Mouse (Mus musculus) heart, embryonic 16.5 days (tissue): ENCODE measurements around the gene Noc4l. TPM values are rescaled to one million over a fixed set of nuclear protein-coding genes. Genes with fewer than 3 reads are reported as not detected.

Experiments used
- ATAC-seq: fragments of 200-750 bp; cut with Nextera tagmentation; replicated peaks from 2 replicates; pipeline ENCODE4 v1.8.0; 2017; ENCODE audit warnings: moderate number of reproducible peaks; ENCODE audit not compliant: insufficient read depth, low FRiP score; ENCODE audit errors: extremely low read depth
- H3K27ac ChIP-seq: fragments of 300-500 bp; sonication (generic); 2 replicates; pipeline ENCODE4 v1.5.1; 2014; ENCODE audit warnings: mild to moderate bottlenecking, low read length, control low read depth, moderate library complexity
- H3K27me3 ChIP-seq: fragments of 300-500 bp; sonication (generic); 2 replicates; pipeline ENCODE4 v1.6.1; 2014; ENCODE audit warnings: low read length, mixed read lengths; ENCODE audit not compliant: control insufficient read depth, insufficient read depth
- H3K36me3 ChIP-seq: fragments of 300-500 bp; sonication (generic); 2 replicates; pipeline ENCODE4 v1.6.1; 2014; ENCODE audit not compliant: control insufficient read depth, insufficient read depth
- H3K4me1 ChIP-seq: fragments of 300-500 bp; sonication (generic); 2 replicates; pipeline ENCODE4 v1.6.1; 2014; ENCODE audit warnings: low read length, mixed read lengths; ENCODE audit not compliant: control insufficient read depth, insufficient read depth
- H3K4me2 ChIP-seq: fragments of 300-500 bp; sonication (generic); 2 replicates; pipeline ENCODE4 v1.6.1; 2014; ENCODE audit warnings: low read depth, mild to moderate bottlenecking, control low read depth, low read length
- H3K4me3 ChIP-seq: fragments of 300-500 bp; sonication (generic); 2 replicates; pipeline ENCODE4 v1.5.1; 2014; ENCODE audit warnings: mild to moderate bottlenecking, control low read depth, low read length
- H3K9ac ChIP-seq: fragments of 300-500 bp; sonication (generic); 2 replicates; pipeline ENCODE4 v1.6.1; 2014; ENCODE audit warnings: low read length, control low read depth
- H3K9me3 ChIP-seq: fragments of 300-500 bp; sonication (generic); replicated peaks from 2 replicates; pipeline ENCODE4 v1.6.1; 2016; ENCODE audit warnings: low read length; ENCODE audit not compliant: control insufficient read depth
- WGBS: fragments of 180-500 bp; shearing (Covaris S2); extraction: QIAGEN DNeasy Blood & Tissue Kit; methylation state at CpG from one replicate; pipeline ENCODE4 v1.1.7; 2014; 5-methylcytosine and 5-hydroxymethylcytosine counted together
- polyA plus RNA-seq: library from polyadenylated mRNA; unstranded; fragments of >200 nt; fragmentation: Nextera tagmentation; extraction: Ambion mirVana; gene quantifications from 2 replicates; pipeline ENCODE4 v1.2.1, GENCODE M21; 2015

Gene Noc4l
- polyA plus RNA-seq: 32.8 and 36.2 TPM in 2 replicates

- H3K9ac ChIP-seq: peak within 1 kb of the TSS; percentile 93
- H3K27me3 ChIP-seq: no peaks in the 10 kb centered on the region
- H3K4me3 ChIP-seq: peak within 1 kb of the TSS; percentile 96
- no peak within 1 kb of the TSS; the same call in 1 of the 2 replicates for H3K27ac ChIP-seq
- peak; percentile 72 for ATAC-seq
- H3K9me3 ChIP-seq: no peaks in the 10 kb centered on the region
- H3K4me1 ChIP-seq: peaks cover 13% of the 10 kb centered on the region
- peaks cover 44% of the 10 kb centered on the region for H3K36me3 ChIP-seq
- peak within 1 kb of the TSS; percentile 80 for H3K4me2 ChIP-seq
- 1% methylated on average over 91 of the region's 91 CpGs for whole genome bisulfite sequencing
Measured at GRCm38 (mm10) chr5:110652719-110653648, at the start of gene Noc4l, which contains the start of gene Ddx51. Noc4l (minus strand) TSS chr5:110653417. Ddx51 (plus strand) TSS chr5:110653451.

DNA sequence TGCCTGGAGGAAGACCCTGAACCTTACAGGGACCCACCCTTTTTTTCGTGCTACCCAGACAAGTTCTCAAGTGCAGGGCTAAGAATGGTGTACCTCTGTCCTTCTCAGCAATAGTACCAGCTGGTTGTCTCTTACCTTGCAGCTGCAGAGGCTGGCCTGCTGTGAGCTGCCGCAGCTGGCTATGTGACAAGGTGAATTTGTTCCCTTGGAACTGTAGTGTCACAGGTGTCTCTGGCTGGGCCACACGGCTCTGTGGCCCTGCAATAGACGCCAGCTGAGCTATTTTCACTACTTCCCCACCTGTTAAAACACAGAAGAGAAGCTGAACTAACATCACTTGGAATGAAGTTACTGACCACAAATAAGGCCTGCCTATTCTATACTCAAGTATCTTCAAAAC, 45.4 kb upstream of the Noc4l start:
- H3K9ac ChIP-seq: no peak overlapping the region
- no peak overlapping the region for H3K4me2 ChIP-seq
- H3K27me3 ChIP-seq: no peaks in the 10 kb centered on the region
- H3K4me1 ChIP-seq: no peaks in the 10 kb centered on the region
- peaks cover 79% of the 10 kb centered on the region for H3K36me3 ChIP-seq
- no peak overlapping the region for H3K27ac ChIP-seq
- WGBS: 86% methylated on average over 4 of the region's 4 CpGs
- no peak for ATAC-seq
- H3K9me3 ChIP-seq: no peaks in the 10 kb centered on the region
- H3K4me3 ChIP-seq: no peak overlapping the region

DNA sequence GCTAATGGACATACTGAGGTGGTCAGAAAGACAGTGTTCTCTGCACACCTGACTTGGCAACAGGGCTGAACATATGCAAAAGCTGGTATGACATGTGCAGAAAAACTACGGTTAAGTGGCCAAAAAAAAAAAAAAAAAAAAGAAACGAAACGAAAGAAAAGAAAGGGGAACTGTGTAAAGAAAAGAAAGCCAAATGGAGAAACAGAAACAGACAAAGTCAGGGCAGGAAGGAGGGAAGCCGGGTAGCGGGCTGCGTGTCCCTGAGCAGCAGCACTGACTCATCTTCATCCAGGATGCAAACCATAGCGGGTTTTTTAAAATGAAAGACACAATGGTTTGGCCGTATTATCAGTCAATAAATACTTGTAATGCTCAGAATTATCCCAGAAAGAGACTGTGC, 28.8 kb upstream of the Noc4l start:
- WGBS: 95% methylated on average over 8 of the region's 8 CpGs
- no peak overlapping the region for H3K4me3 ChIP-seq
- no peaks in the 10 kb centered on the region for H3K9me3 ChIP-seq
- no peak for ATAC-seq
- H3K27me3 ChIP-seq: no peaks in the 10 kb centered on the region
- H3K27ac ChIP-seq: no peak overlapping the region
- no peaks in the 10 kb centered on the region for H3K4me1 ChIP-seq
- no peak overlapping the region for H3K9ac ChIP-seq
- H3K4me2 ChIP-seq: no peak overlapping the region
- H3K36me3 ChIP-seq: peaks cover 66% of the 10 kb centered on the region

GRCm38 (mm10) chr5:110665486-110666121, 12.4 kb upstream of the Noc4l start:
- Histone ChIP-seq H3K36me3 (peaks cover 56% of the 10 kb centered on the region), H3K9me3 (no peaks in the 10 kb centered on the region), H3K4me1 (no peaks in the 10 kb centered on the region), H3K27ac (no peak overlapping the region), H3K27me3 (no peaks in the 10 kb centered on the region), H3K4me3 (no peak overlapping the region), H3K4me2 (no peak overlapping the region), H3K9ac (no peak overlapping the region)
- WGBS: 61% methylated on average over 6 of the region's 6 CpGs
- ATAC-seq: no peak

- no peak for ATAC-seq
- peaks cover 49% of the 10 kb centered on the region for H3K36me3 ChIP-seq
- WGBS: 88% methylated on average over 2 of the region's 2 CpGs
Measured at GRCm38 (mm10) chr5:110664750-110665269, 11.6 kb upstream of the Noc4l start.

GRCm38 (mm10) chr5:110664041-110664440, 10.8 kb upstream of the Noc4l start:
- no peak overlapping the region for H3K9ac ChIP-seq
- ATAC-seq: no peak
- peaks cover 52% of the 10 kb centered on the region for H3K36me3 ChIP-seq
- H3K27me3 ChIP-seq: no peaks in the 10 kb centered on the region
- WGBS: 89% methylated on average over 2 of the region's 2 CpGs
- no peak overlapping the region for H3K4me2 ChIP-seq
- no peak overlapping the region for H3K27ac ChIP-seq
- no peaks in the 10 kb centered on the region for H3K9me3 ChIP-seq
- H3K4me3 ChIP-seq: no peak overlapping the region
- H3K4me1 ChIP-seq: no peaks in the 10 kb centered on the region

More at GRCm38 (mm10) chr5:110664750-110665269, 11.6 kb upstream of the Noc4l start:
- Histone ChIP-seq H3K9ac (no peak overlapping the region), H3K9me3 (no peaks in the 10 kb centered on the region), H3K27ac (no peak overlapping the region), H3K4me3 (no peak overlapping the region), H3K4me1 (no peaks in the 10 kb centered on the region), H3K4me2 (no peak overlapping the region), H3K27me3 (no peaks in the 10 kb centered on the region)

DNA sequence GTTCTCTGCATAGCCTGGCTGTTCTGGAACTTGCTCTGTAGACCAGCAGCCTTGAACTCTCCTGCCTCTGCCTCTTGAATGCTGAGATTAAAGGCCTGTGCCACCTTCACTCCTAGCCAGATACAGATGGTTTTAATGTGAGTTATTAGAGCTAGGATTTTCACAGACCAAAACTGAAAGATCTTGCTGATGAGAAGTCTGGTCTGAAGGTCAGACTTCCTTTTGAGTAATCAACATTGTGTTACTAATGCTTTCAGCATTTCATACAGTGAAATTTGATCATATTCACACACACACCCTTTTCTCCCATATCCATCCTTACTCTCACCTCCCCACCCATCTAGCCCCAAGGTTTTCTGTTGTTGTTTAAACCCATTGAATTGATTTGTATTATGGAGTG, 6.5 kb upstream of the Noc4l start:
- Histone ChIP-seq H3K9ac (no peak overlapping the region), H3K4me1 (no peaks in the 10 kb centered on the region), H3K4me3 (no peak overlapping the region), H3K4me2 (no peak overlapping the region), H3K27me3 (no peaks in the 10 kb centered on the region), H3K36me3 (peaks cover 54% of the 10 kb centered on the region), H3K27ac (no peak overlapping the region), H3K9me3 (no peaks in the 10 kb centered on the region)
- no peak for ATAC-seq

DNA sequence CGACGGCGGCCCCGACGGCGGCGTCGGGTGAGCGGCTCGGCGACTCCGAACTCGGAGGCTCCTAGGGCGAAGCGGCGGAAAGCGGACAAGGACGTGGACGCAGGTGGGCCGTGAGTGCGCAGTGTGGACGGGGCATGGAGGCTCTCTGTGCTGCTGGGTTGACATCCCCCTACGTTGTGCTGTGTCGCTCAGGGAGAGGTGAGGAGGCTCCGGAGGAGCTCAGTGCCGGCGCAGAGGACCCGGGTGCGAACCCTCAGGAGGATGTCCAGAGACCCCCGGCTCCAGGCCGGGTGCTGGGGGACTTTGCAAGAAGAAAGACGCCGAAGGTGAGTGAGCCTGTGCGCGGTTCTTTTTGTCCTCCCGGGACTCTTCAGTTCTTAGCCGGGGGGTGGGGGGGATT, 469 bp upstream of the Noc4l start:
- WGBS: under 1% methylated on average over 37 of the region's 37 CpGs
- ATAC-seq: peak; percentile 19; the same call in 1 of the 2 replicates
- Histone ChIP-seq H3K27ac (no peak overlapping the region), H3K9ac (peak overlapping the region; percentile 93), H3K4me2 (peak overlapping the region; percentile 80), H3K4me3 (peak overlapping the region; percentile 96), H3K27me3 (no peaks in the 10 kb centered on the region), H3K36me3 (peaks cover 45% of the 10 kb centered on the region), H3K9me3 (no peaks in the 10 kb centered on the region), H3K4me1 (peaks cover 13% of the 10 kb centered on the region)

GRCm38 (mm10) chr5:110646377-110646776, 6.8 kb downstream of the Noc4l start:
- H3K27me3 ChIP-seq: no peaks in the 10 kb centered on the region
- H3K4me1 ChIP-seq: no peaks in the 10 kb centered on the region
- no peak overlapping the region for H3K9ac ChIP-seq
- no peak overlapping the region for H3K27ac ChIP-seq
- ATAC-seq: no peak
- H3K9me3 ChIP-seq: no peaks in the 10 kb centered on the region; the same call in 1 of the 2 replicates
- H3K4me2 ChIP-seq: no peak overlapping the region
- no peak overlapping the region for H3K4me3 ChIP-seq
- peaks cover 17% of the 10 kb centered on the region for H3K36me3 ChIP-seq
